Mouse (Mus musculus) lung, embryonic 14.5 days (tissue): ENCODE measurements around the gene Gp6. TPM values are rescaled to one million over a fixed set of nuclear protein-coding genes. Genes with fewer than 3 reads are reported as not detected.

Source experiments
- ATAC-seq: fragments of 200-750 bp; cut with Nextera tagmentation; 2 replicates; pipeline ENCODE4 v1.8.0; 2017; ENCODE audit warnings: mild to moderate bottlenecking, moderate TSS enrichment, moderate library complexity; ENCODE audit not compliant: insufficient read depth
- DNase-seq: peaks from one replicate; pipeline ENCODE4 v3.0.0-alpha.2; 2015
- H3K27ac ChIP-seq: fragments of 300-500 bp; sonication (generic); 2 replicates; pipeline ENCODE4 v1.5.1; 2014; ENCODE audit warnings: low read depth, mild to moderate bottlenecking, moderate library complexity
- H3K27me3 ChIP-seq: fragments of 300-500 bp; sonication (generic); 2 replicates; pipeline ENCODE4 v1.6.1; 2014; ENCODE audit warnings: low read length, control low read depth; ENCODE audit not compliant: insufficient read depth
- H3K36me3 ChIP-seq: fragments of 300-500 bp; sonication (generic); 2 replicates; pipeline ENCODE4 v1.6.1; 2014; ENCODE audit warnings: control low read depth; ENCODE audit not compliant: insufficient read depth
- H3K4me1 ChIP-seq: fragments of 300-500 bp; sonication (generic); 2 replicates; pipeline ENCODE4 v1.6.1; 2014; ENCODE audit warnings: antibody characterized with exemption, control low read depth; ENCODE audit not compliant: insufficient read depth
- H3K4me2 ChIP-seq: fragments of 300-500 bp; sonication (generic); 2 replicates; pipeline ENCODE4 v1.6.1; 2014; ENCODE audit warnings: mild to moderate bottlenecking
- H3K4me3 ChIP-seq: fragments of 300-500 bp; sonication (generic); 2 replicates; pipeline ENCODE4 v1.5.1; 2014; ENCODE audit warnings: low read depth, low read length
- H3K9ac ChIP-seq: fragments of 300-500 bp; sonication (generic); 2 replicates; pipeline ENCODE4 v1.6.1; 2014
- H3K9me3 ChIP-seq: fragments of 300-500 bp; sonication (generic); 2 replicates; pipeline ENCODE4 v1.6.1; 2016; ENCODE audit warnings: low read depth, low read length, control low read depth
- CTCF ChIP-seq: IDR thresholded peaks from 2 replicates; pipeline ENCODE4 v1.5.1; 2016; ENCODE audit warnings: antibody characterized with exemption, low read depth
- WGBS: fragments of 180-500 bp; shearing (Covaris S2); extraction: QIAGEN DNeasy Blood & Tissue Kit; methylation state at CpG from one replicate; pipeline ENCODE4 v1.1.7; 2014; 5-methylcytosine and 5-hydroxymethylcytosine counted together
- microRNA-seq: library from miRNA; unstranded; fragments of <30 nt; microRNA quantifications from one replicate; pipeline ENCODE4, GENCODE M21; 2016; ENCODE audit warnings: borderline number of aligned reads
- polyA plus RNA-seq: library from polyadenylated mRNA; unstranded; fragments of >200 nt; fragmentation: Nextera tagmentation; extraction: Ambion mirVana; gene quantifications from 2 replicates; pipeline ENCODE4 v1.2.1, GENCODE M21; 2014

Gp6 gene
- polyA plus RNA-seq, 1 experiment from 2014 or later: 0.97 TPM

- Histone ChIP-seq H3K27me3 (no peaks in the 10 kb centered on the region), H3K27ac (no peak overlapping the region), H3K4me2 (no peak overlapping the region), H3K36me3 (no peaks in the 10 kb centered on the region), H3K4me3 (no peak overlapping the region), H3K9me3 (no peaks in the 10 kb centered on the region), H3K9ac (no peak overlapping the region), H3K4me1 (no peaks in the 10 kb centered on the region)
- DNase-seq (no peak), ATAC-seq (no peak)
- TF ChIP-seq CTCF: no peak
- WGBS: 68% methylated on average over 2 of the region's 2 CpGs
Measured at GRCm38 (mm10) chr7:4323301-4323700, 74.2 kb downstream of the Gp6 start.

Small RNA genes within 50 kb of the gene (microRNA-seq; reads per million reads assigned to microRNA genes)
- gene Gm24605: not detected
- gene Gm24752: not detected
- gene Gm25349: not detected

Other genes with a start within 250 kb of the Gp6 start
- gene Leng9, start 247.4 kb downstream of the Gp6 start, polyA plus RNA-seq: 2.3 and 2.6 TPM in 2 replicates
- gene Cdc42ep5, start 232.9 kb downstream of the Gp6 start, polyA plus RNA-seq: 33.3 and 37.5 TPM in 2 replicates
- not detected in 2 replicates for gene Lilra5, start 160.0 kb downstream of the Gp6 start, polyA plus RNA-seq
- not detected in 2 replicates for gene Ncr1, start 60.0 kb downstream of the Gp6 start, polyA plus RNA-seq
- gene Rdh13, start 47.9 kb upstream of the Gp6 start, polyA plus RNA-seq: 25.9 and 27.3 TPM in 2 replicates
- 9.5 and 13.6 TPM in 2 replicates for gene Eps8l1, start 62.9 kb upstream of the Gp6 start, polyA plus RNA-seq
- 54.3 TPM in 2 replicates for gene Ppp1r12c, start 103.9 kb upstream of the Gp6 start, polyA plus RNA-seq
- 6.3 and 15.4 TPM in 2 replicates for gene Tnnt1, start 118.6 kb upstream of the Gp6 start, polyA plus RNA-seq
- 5.3 and 47.0 TPM in 2 replicates for gene Tnni3, start 126.5 kb upstream of the Gp6 start, polyA plus RNA-seq
- gene Dnaaf3, start 134.7 kb upstream of the Gp6 start, polyA plus RNA-seq: 0.87 and 1.2 TPM in 2 replicates
- 3.9 and 4.9 TPM in 2 replicates for gene Syt5, start 149.8 kb upstream of the Gp6 start, polyA plus RNA-seq
- gene Ptprh, start 206.3 kb upstream of the Gp6 start, polyA plus RNA-seq: not detected in 2 replicates
- gene Tmem86b, start 233.7 kb upstream of the Gp6 start, polyA plus RNA-seq: 1.0 and 1.3 TPM in 2 replicates